Mouse (Mus musculus): ENCODE measurements at regions not wholly inside any gene's neighbourhood (a gene's known extent, or its start where the extent isn't known, plus 50 kb on each side); places are given as distances from the start of the nearest gene placed in this dataset.

- no peak for DNase-seq (ENCODE audit: low read depth in 1 of 2, low spot score in 2 of 2)
These were observed 52.2 kb upstream of the Jag1 start for GRCm38 (mm10) chr2:137168626-137169025.
